Mouse (Mus musculus) lung, embryonic 14.5 days (tissue): ENCODE measurements around the gene Hnf1b. TPM values are rescaled to one million over a fixed set of nuclear protein-coding genes. Genes with fewer than 3 reads are reported as not detected.
A peak's percentile ranks its signal among the peaks of the same experiment; 100 is the strongest.

Experiments
- ATAC-seq: fragments of 200-750 bp; cut with Nextera tagmentation; 2 replicates; pipeline ENCODE4 v1.8.0; 2017; ENCODE audit warnings: mild to moderate bottlenecking, moderate TSS enrichment, moderate library complexity; ENCODE audit not compliant: insufficient read depth
- DNase-seq: peaks from one replicate; pipeline ENCODE4 v3.0.0-alpha.2; 2015
- H3K27ac ChIP-seq: fragments of 300-500 bp; sonication (generic); 2 replicates; pipeline ENCODE4 v1.5.1; 2014; ENCODE audit warnings: low read depth, mild to moderate bottlenecking, moderate library complexity
- H3K27me3 ChIP-seq: fragments of 300-500 bp; sonication (generic); 2 replicates; pipeline ENCODE4 v1.6.1; 2014; ENCODE audit warnings: low read length, control low read depth; ENCODE audit not compliant: insufficient read depth
- H3K36me3 ChIP-seq: fragments of 300-500 bp; sonication (generic); 2 replicates; pipeline ENCODE4 v1.6.1; 2014; ENCODE audit warnings: control low read depth; ENCODE audit not compliant: insufficient read depth
- H3K4me1 ChIP-seq: fragments of 300-500 bp; sonication (generic); 2 replicates; pipeline ENCODE4 v1.6.1; 2014; ENCODE audit warnings: antibody characterized with exemption, control low read depth; ENCODE audit not compliant: insufficient read depth
- H3K4me2 ChIP-seq: fragments of 300-500 bp; sonication (generic); 2 replicates; pipeline ENCODE4 v1.6.1; 2014; ENCODE audit warnings: mild to moderate bottlenecking
- H3K4me3 ChIP-seq: fragments of 300-500 bp; sonication (generic); 2 replicates; pipeline ENCODE4 v1.5.1; 2014; ENCODE audit warnings: low read depth, low read length
- H3K9ac ChIP-seq: fragments of 300-500 bp; sonication (generic); 2 replicates; pipeline ENCODE4 v1.6.1; 2014
- H3K9me3 ChIP-seq: fragments of 300-500 bp; sonication (generic); 2 replicates; pipeline ENCODE4 v1.6.1; 2016; ENCODE audit warnings: low read depth, low read length, control low read depth
- CTCF ChIP-seq: IDR thresholded peaks from 2 replicates; pipeline ENCODE4 v1.5.1; 2016; ENCODE audit warnings: antibody characterized with exemption, low read depth
- whole genome bisulfite sequencing: fragments of 180-500 bp; shearing (Covaris S2); extraction: QIAGEN DNeasy Blood & Tissue Kit; methylation state at CpG from one replicate; pipeline ENCODE4 v1.1.7; 2014; 5-methylcytosine and 5-hydroxymethylcytosine counted together
- polyA plus RNA-seq: library from polyadenylated mRNA; unstranded; fragments of >200 nt; fragmentation: Nextera tagmentation; extraction: Ambion mirVana; gene quantifications from 2 replicates; pipeline ENCODE4 v1.2.1, GENCODE M21; 2014

Gene Hnf1b
- polyA plus RNA-seq, 1 experiment from 2014 or later, result 11.4 TPM

GRCm38 (mm10) chr11:83852501-83853211 lies 2.8 kb downstream of the Hnf1b start:
- H3K9ac ChIP-seq, result peak overlapping the region; percentile 70
- peaks cover 71% of the 10 kb centered on the region for H3K27me3 ChIP-seq
- H3K9me3 ChIP-seq, result no peaks in the 10 kb centered on the region
- DNase-seq (peak; percentile 19), ATAC-seq (no peak)
- peak overlapping the region; percentile 87 for H3K27ac ChIP-seq
- peaks cover 3% of the 10 kb centered on the region; the same call in 1 of the 2 replicates for H3K4me1 ChIP-seq
- no peaks in the 10 kb centered on the region for H3K36me3 ChIP-seq
- WGBS, result 1% methylated on average over 38 of the region's 38 CpGs
- no peak for TF ChIP-seq CTCF
- H3K4me2 ChIP-seq, result peak overlapping the region; percentile 62
- peak overlapping the region; percentile 44 for H3K4me3 ChIP-seq

- H3K36me3 ChIP-seq, result no peaks in the 10 kb centered on the region
- H3K4me2 ChIP-seq, result peak overlapping the region; percentile 62
- peaks cover 68% of the 10 kb centered on the region for H3K27me3 ChIP-seq
- ATAC-seq (no peak), DNase-seq (peak; percentile 50)
- no peaks in the 10 kb centered on the region for H3K9me3 ChIP-seq
- WGBS, result under 1% methylated on average over 33 of the region's 33 CpGs
- H3K27ac ChIP-seq, result peak overlapping the region; percentile 87
- peak overlapping the region; percentile 44 for H3K4me3 ChIP-seq
- peak overlapping the region; percentile 70 for H3K9ac ChIP-seq
- H3K4me1 ChIP-seq, result peaks cover 3% of the 10 kb centered on the region; the same call in 1 of the 2 replicates
- no peak for TF ChIP-seq CTCF
Measured at GRCm38 (mm10) chr11:83853221-83853792, 3.4 kb downstream of the Hnf1b start.

- Histone ChIP-seq H3K27me3 (peaks cover 63% of the 10 kb centered on the region), H3K36me3 (no peaks in the 10 kb centered on the region), H3K27ac (0 out of 2 replicates have a peak overlapping the region, but pooled peaks have one; percentile 87), H3K9me3 (no peaks in the 10 kb centered on the region), H3K9ac (peak overlapping the region; percentile 70), H3K4me1 (peaks cover 3% of the 10 kb centered on the region; the same call in 1 of the 2 replicates), H3K4me2 (peak overlapping the region; percentile 62), H3K4me3 (peak overlapping the region; percentile 44)
- DNase-seq (peak; percentile 30), ATAC-seq (no peak)
- no peak for TF ChIP-seq CTCF
- WGBS, result 7% methylated on average over 10 of the region's 10 CpGs
Measured at GRCm38 (mm10) chr11:83854091-83854490, 4.2 kb downstream of the Hnf1b start.

GRCm38 (mm10) chr11:83854707-83855106 lies 4.8 kb downstream of the Hnf1b start:
- H3K9me3 ChIP-seq, result no peaks in the 10 kb centered on the region
- peak overlapping the region; percentile 31 for H3K4me2 ChIP-seq
- DNase-seq, result peak; percentile 5
- peaks cover 3% of the 10 kb centered on the region; the same call in 1 of the 2 replicates for H3K4me1 ChIP-seq
- no peak for TF ChIP-seq CTCF
- H3K4me3 ChIP-seq, result no peak overlapping the region
- no peaks in the 10 kb centered on the region for H3K36me3 ChIP-seq
- no peak overlapping the region; the same call in 1 of the 2 replicates for H3K9ac ChIP-seq
- 4% methylated on average over 2 of the region's 2 CpGs for WGBS
- H3K27ac ChIP-seq, result 0 out of 2 replicates have a peak overlapping the region, but pooled peaks have one; percentile 9
- H3K27me3 ChIP-seq, result peaks cover 58% of the 10 kb centered on the region
- ATAC-seq, result no peak

GRCm38 (mm10) chr11:83857256-83857655 lies 7.4 kb downstream of the Hnf1b start:
- Histone ChIP-seq H3K9ac (no peak overlapping the region), H3K27ac (no peak overlapping the region), H3K4me3 (no peak overlapping the region), H3K9me3 (no peaks in the 10 kb centered on the region), H3K4me2 (no peak overlapping the region), H3K27me3 (peaks cover 32% of the 10 kb centered on the region), H3K4me1 (peaks cover 3% of the 10 kb centered on the region; the same call in 1 of the 2 replicates), H3K36me3 (no peaks in the 10 kb centered on the region)
- no peak for TF ChIP-seq CTCF
- no peak for DNase-seq
- no peak for ATAC-seq
- 67% methylated on average over 1 of the region's 1 CpGs for WGBS

- 50% methylated on average over 9 of the region's 9 CpGs for WGBS
- Histone ChIP-seq H3K9ac (no peak overlapping the region), H3K9me3 (no peaks in the 10 kb centered on the region), H3K36me3 (no peaks in the 10 kb centered on the region), H3K27me3 (no peaks in the 10 kb centered on the region), H3K4me1 (no peaks in the 10 kb centered on the region), H3K27ac (no peak overlapping the region), H3K4me2 (no peak overlapping the region), H3K4me3 (no peak overlapping the region)
- ATAC-seq (no peak), DNase-seq (no peak)
- no peak for TF ChIP-seq CTCF
Measured at GRCm38 (mm10) chr11:83865286-83865685, 15.4 kb downstream of the Hnf1b start.

- DNase-seq, result no peak
Measured at GRCm38 (mm10) chr11:83867571-83867970, 17.7 kb downstream of the Hnf1b start.

More at GRCm38 (mm10) chr11:83867571-83867970, 17.7 kb downstream of the Hnf1b start:
- no peaks in the 10 kb centered on the region for H3K27me3 ChIP-seq
- no peak for TF ChIP-seq CTCF
- H3K9ac ChIP-seq, result no peak overlapping the region
- no peaks in the 10 kb centered on the region for H3K9me3 ChIP-seq
- no peak for ATAC-seq
- no peak overlapping the region for H3K27ac ChIP-seq
- 46% methylated on average over 3 of the region's 3 CpGs for WGBS
- H3K4me2 ChIP-seq, result no peak overlapping the region
- no peak overlapping the region for H3K4me3 ChIP-seq
- H3K4me1 ChIP-seq, result no peaks in the 10 kb centered on the region
- no peaks in the 10 kb centered on the region for H3K36me3 ChIP-seq
